Mouse (Mus musculus): ENCODE data around the gene Acaca.

Acaca gene

DNA sequence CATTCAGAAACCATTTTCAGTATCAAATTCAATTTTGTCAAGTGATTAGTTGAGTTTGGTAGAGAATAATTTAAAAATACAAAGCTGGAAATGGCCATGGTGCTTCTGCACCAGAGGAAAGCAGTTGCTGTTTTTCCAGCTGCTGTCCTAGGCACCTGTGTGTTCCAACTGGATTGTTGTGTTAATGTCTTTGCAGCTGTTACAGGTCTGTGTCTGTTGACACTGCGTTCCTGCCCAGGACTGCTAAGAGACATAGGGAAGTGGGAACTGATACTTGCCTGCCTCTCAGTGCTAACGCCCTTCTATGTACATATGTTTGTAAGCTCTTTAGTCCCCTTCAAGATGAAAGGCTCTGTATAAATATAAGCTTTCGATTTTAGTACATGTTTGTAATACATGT is 203.4 kb downstream of the Acaca start:
- ATAC-seq (ENCODE audit: low TSS enrichment), result no peak

DNA sequence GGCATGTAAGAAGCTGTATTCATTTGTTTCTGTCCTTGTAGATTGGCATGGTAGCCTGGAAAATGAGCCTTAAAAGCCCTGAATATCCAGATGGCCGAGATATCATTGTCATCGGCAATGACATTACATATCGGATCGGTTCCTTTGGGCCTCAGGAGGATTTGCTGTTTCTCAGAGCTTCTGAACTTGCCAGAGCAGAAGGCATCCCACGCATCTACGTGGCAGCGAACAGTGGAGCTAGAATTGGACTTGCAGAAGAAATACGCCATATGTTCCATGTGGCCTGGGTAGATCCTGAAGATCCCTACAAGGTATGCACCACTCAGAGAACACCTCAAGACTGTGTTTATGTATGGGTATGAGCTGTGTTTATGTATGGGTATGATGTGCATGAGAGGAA is 208.8 kb downstream of the Acaca start:
- ATAC-seq (ENCODE audit: low TSS enrichment), result peak; percentile 95

GRCm38 (mm10) chr11:84340630-84341029 is 211.2 kb downstream of the Acaca start:
- no peak for ATAC-seq (ENCODE audit: low TSS enrichment)

- no peak for ATAC-seq (ENCODE audit: low TSS enrichment)
Observed at GRCm38 (mm10) chr11:84344522-84345236, 215.2 kb downstream of the Acaca start.

DNA sequence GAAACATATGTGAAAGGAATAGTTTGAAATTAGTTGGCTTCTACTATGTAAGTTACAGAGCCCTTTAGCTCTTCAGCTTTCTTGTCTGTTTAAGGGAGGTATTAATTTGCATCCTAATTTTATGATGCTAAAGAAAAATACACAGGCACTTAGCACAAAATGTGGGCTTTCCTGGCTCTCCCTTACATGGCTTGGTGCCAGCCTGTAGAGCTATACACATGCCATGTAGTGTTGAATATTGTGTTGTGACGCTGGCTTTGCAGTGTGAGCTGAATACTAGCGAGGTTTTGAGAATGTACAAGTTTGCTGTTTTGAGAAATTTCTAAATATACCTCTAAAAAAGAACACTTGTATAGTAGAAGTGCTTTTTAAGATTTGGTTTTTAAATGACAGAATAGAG is 218.3 kb downstream of the Acaca start:
- ATAC-seq (ENCODE audit: low TSS enrichment), result no peak

- ATAC-seq (ENCODE audit: low TSS enrichment), result peak; percentile 51; the same call in 1 of the 2 replicates
Observed at GRCm38 (mm10) chr11:84348843-84349825, 219.7 kb downstream of the Acaca start.

DNA sequence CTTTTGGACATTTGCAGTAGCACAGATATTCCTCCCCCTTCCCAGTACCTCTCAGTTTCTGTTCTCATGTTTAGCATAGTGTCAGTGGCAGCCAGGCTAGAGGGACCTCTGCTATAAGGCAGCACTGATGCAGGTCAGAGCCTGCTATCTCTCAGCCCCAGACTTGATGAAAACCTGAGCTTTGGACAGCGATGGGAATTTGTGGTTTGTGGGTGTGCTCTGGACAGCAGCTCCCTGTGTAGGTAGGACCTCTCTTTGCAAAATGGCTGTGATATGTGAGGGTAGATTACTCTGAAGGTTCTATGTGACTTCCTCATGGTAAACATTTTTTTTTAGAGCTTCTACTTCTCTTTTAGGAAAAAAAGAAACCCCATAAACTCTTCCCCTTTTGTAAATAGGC is 221.7 kb downstream of the Acaca start:
- ATAC-seq (ENCODE audit: low TSS enrichment), result no peak

DNA sequence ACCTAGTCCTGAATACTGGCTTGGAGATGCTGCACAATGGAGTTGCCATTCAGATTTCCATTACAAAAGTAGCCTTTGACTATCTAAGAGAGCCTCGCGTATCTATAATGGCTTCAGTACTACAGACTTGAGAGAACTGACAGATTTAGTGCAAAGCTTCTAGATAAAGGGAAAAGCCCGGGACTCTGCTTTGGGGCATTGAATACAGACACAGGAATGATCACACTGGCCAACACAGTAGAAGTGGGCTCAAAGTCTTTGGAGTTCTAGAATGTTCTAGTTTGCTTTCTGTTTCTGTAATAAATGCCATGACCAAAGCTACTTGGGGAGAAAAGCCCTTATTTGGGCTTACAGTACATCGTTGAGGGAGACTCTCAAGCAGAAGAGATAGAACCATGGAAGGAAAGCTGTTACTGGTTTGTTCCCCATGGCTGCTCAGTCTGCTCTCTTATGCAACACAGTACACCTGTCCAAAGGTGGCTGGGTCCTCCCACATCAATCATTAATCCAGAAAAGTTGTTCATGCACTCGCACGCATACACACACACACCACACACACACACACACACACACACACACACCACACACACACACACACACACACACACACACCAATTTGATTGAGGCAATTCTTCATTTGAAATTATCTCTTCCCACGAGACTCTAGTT is 223.7 kb downstream of the Acaca start:
- ATAC-seq (ENCODE audit: low TSS enrichment), result no peak

DNA sequence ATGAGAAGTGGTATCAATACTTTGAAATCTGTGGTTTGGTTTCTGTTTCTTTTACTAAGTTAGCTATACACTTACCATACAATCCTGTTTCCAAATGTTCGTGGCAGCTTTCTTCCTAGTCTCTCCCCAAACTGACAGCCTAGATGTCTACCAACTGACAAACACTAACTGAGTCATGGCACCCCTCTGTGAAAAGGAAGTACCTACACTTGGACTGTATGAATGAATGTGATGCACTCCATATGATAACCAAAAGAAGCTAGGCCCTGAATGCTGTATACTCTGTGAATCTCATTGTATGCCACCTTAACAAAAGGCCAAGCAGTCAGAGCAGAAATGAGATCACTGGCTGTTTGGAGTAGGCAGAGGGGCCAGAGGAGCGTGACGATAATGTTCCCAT is 227.8 kb downstream of the Acaca start:
- ATAC-seq (ENCODE audit: low TSS enrichment), result no peak

DNA sequence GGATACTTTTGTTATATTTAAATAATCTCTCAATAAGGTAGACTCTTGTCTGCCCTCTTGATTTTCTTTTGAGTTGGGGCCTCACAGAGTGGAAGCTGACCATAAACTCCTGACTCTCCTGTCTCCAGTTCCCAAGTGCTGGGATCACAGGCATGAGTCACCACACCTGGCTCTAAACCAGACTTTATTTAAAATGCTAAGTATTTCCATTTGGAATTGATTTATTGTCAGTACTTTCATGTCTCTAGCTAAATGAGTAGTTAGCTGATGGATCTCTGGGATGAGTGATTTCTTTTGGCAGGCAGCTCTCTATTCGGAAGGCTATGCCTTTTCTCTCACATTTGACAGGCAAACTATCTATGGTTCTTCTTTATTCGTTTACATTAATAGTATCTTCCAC is 228.3 kb downstream of the Acaca start:
- ATAC-seq (ENCODE audit: low TSS enrichment), result no peak

- no peak for ATAC-seq (ENCODE audit: low TSS enrichment)
Observed at GRCm38 (mm10) chr11:84361551-84361950, 232.1 kb downstream of the Acaca start.

GRCm38 (mm10) chr11:84362633-84363243 is 233.3 kb downstream of the Acaca start:
- ATAC-seq (ENCODE audit: low TSS enrichment), result no peak

- ATAC-seq (ENCODE audit: low TSS enrichment), result no peak
Observed at GRCm38 (mm10) chr11:84365313-84365712, 235.8 kb downstream of the Acaca start.

DNA sequence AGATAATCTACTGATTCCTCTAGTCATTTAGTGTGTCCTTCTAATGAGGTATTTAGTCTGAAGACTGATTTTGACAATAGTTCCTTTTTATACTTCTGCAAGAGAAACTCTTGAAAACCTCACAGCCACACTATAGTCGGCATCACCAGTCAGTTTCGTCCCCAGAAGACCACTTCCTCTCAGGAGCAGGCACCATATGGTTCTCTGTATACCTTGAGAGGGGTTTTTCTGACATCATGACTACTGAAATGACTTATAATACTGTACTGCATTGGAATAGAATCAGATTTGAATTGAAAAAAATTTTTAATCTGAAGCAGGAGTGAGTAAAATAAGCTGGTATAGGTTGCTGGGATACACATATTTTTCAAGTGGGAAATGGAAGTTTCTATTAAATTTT is 239.4 kb downstream of the Acaca start:
- no peak for ATAC-seq (ENCODE audit: low TSS enrichment)

GRCm38 (mm10) chr11:84373122-84373521 is 243.7 kb downstream of the Acaca start:
- ATAC-seq (ENCODE audit: low TSS enrichment), result no peak

DNA sequence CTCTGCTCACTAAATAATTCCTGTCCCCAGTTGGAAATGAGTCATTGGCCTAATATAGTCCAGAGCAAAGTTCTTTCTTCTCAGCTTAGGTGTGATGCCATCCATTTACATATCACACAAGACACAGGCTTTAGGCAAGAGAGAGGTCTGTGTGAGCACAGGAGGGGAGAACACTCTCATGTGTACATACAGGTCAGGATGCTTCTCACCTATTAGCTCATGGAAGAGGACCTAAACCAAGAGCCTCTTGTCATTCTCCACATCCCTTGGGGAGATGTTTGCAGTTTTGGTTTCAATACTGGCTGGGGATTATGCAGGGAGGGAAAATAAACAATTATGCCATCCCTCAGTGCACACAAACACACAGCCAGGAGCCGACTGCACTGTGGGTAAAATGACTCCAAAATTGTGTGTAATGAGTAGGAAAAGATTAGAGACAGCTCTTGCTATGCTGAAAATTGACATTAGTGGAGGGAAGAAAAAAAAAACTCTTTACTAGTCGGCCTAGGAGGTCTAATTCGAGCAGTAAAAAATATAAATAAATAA is 246.6 kb downstream of the Acaca start:
- ATAC-seq (ENCODE audit: low TSS enrichment), result no peak

DNA sequence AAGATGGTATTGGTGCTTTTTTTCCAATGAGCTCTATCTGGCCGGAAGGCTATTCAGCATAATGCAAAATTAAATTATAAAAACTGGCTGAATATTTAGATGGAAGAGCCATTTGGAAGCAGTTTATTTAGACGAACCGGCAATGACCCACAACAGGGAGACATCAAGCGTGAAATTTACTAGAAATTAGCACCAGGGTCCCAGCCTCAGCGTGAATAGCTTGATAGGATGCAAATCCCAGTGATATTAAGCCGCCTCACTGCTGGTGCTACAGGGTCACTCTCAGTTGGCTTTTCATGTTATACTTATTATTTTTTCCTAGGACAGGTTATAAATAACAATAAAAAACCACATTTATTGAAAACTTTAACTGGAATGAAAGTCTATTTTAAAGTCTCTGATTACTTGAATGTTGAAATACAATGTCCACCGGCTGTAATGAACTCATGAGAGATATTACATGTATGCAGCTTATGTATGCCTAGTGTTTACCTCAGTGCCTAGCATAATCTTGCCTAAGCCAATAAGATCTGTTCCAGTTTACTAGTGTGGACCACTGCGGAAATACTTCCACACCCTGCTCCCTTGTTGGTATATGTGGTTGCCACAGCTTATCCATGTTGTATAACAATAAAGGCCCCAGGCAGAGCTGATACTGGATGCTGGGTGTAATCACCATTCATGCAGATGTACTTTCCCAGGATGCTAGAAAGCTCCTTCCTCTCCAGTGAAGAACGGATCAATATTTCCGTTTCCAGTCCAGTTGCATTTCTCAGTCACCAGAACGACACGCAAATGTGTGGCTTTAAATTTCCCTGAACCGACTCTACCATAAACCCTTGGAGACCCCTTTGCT is 247.3 kb downstream of the Acaca start:
- ATAC-seq (ENCODE audit: low TSS enrichment), result no peak

DNA sequence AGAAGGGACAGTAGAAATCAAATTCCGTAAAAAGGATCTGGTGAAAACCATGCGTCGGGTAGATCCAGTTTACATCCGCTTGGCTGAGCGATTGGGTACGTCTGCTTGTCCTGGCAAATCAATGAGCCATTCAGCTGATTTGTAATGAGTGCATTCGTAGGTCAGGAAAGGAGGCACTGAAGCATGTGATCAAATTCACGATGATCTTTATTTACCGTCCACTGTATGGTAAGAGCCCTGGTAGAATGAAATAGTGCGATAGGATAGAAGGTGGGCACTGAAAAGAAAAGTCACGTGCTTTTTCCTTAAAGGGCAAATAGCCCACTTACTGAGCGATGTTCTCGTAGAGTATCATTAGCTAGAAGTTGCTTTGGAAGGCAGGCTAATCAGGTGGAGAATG is 253.0 kb downstream of the Acaca start:
- ATAC-seq (ENCODE audit: low TSS enrichment), result no peak

DNA sequence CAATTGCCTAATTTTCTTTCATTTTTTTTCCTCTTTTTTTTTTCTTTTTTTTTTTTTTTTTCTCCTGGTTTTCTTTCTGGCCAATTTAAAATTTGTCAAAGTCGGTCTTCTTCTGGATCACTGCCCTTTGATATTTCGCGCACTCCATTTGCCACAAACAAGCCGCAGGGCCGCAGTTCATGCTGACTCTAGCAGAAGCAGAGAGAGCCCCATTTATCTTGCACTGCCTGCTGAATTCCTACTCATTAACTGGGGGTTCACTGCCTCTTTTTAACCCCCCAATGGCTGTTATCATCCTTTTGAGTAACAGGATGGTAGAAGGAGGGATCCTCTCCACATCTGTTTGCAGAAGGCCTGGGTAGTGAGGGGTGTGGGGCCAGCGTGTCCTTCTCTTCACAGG is 254.4 kb downstream of the Acaca start:
- no peak for ATAC-seq (ENCODE audit: low TSS enrichment)

GRCm38 (mm10) chr11:84389332-84389731 is 259.9 kb downstream of the Acaca start:
- no peak for ATAC-seq (ENCODE audit: low TSS enrichment)

DNA sequence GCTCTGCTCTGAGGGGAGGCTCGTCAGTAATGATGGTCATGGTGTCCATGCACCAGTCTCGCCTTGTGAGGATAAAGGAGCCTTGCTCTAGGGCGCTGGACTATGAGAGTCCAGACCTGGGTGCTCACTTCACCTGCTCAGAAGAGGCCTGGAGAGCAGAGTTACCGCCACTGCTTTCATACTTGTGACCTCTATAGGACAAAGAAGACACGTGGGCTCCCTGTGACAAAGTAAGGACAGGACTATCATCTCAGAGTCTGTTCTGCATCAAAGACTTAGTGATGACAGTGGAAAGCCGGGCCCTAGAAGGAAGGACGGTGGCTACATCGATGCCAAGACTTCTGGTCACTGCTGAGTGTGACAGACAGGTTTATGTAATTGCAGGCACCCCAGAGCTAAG is 261.7 kb downstream of the Acaca start:
- ATAC-seq (ENCODE audit: low TSS enrichment), result no peak

All from frontal cortex, adult (tissue).